Mouse (Mus musculus): ENCODE measurements around the gene Stard10.

GRCm38 (mm10) chr7:101369666-101370065 lies 52.8 kb downstream of the Stard10 start:
- no peak for TF ChIP-seq CTCF (IDR thresholded peaks at IDR 0.05; ENCODE audit: control insufficient read depth, insufficient read depth, insufficient replicate concordance, low read depth, low read length)
- TF ChIP-seq POLR2A (IDR thresholded peaks at IDR 0.05; ENCODE audit: control insufficient read depth, low read depth, low read length) = no peak
